Mouse (Mus musculus) liver, embryonic 11.5 days (tissue): ENCODE results near the gene Tas2r126. TPM values are rescaled to one million over a fixed set of nuclear protein-coding genes. Genes with fewer than 3 reads are reported as not detected.

Experiments
- ATAC-seq: fragments of 200-750 bp; cut with Nextera tagmentation; replicated peaks from 2 replicates; pipeline ENCODE4 v1.8.0; 2017; ENCODE audit warnings: moderate number of reproducible peaks, mild to moderate bottlenecking, moderate TSS enrichment, moderate library complexity; ENCODE audit not compliant: low FRiP score
- DNase-seq: peaks from one replicate; pipeline ENCODE4 v3.0.0-alpha.2; 2017; ENCODE audit warnings: low spot score
- H3K27ac ChIP-seq: fragments of 300-500 bp; sonication (generic); 2 replicates; pipeline ENCODE4 v1.5.1; 2014; ENCODE audit warnings: mild to moderate bottlenecking, low read depth, low read length, control low read depth
- H3K27me3 ChIP-seq: fragments of 300-500 bp; sonication (generic); replicated peaks from 2 replicates; pipeline ENCODE4 v1.6.1; 2014; ENCODE audit warnings: low read length, mixed read lengths; ENCODE audit not compliant: control insufficient read depth, insufficient read depth
- H3K36me3 ChIP-seq: fragments of 300-500 bp; sonication (generic); 2 replicates; pipeline ENCODE4 v1.6.1; 2014; ENCODE audit warnings: mild to moderate bottlenecking, low read length, moderate library complexity, mixed read lengths; ENCODE audit not compliant: control insufficient read depth, insufficient read depth
- H3K4me1 ChIP-seq: fragments of 300-500 bp; sonication (generic); replicated peaks from 2 replicates; pipeline ENCODE4 v1.6.1; 2014; ENCODE audit warnings: low read length, mixed read lengths; ENCODE audit not compliant: control insufficient read depth, insufficient read depth
- H3K4me2 ChIP-seq: fragments of 300-500 bp; sonication (generic); 2 replicates; pipeline ENCODE4 v1.6.1; 2014; ENCODE audit warnings: mild to moderate bottlenecking, control low read depth, moderate library complexity
- H3K4me3 ChIP-seq: fragments of 300-500 bp; sonication (generic); 2 replicates; pipeline ENCODE4 v1.5.1; 2014; ENCODE audit warnings: low read depth, low read length, control low read depth
- H3K9ac ChIP-seq: fragments of 300-500 bp; sonication (generic); 2 replicates; pipeline ENCODE4 v1.6.1; 2014; ENCODE audit warnings: low read depth, low read length, control low read depth
- H3K9me3 ChIP-seq: fragments of 300-500 bp; sonication (generic); 2 replicates; pipeline ENCODE4 v1.6.1; 2016; ENCODE audit warnings: low read length, inconsistent platforms, mixed read lengths; ENCODE audit not compliant: control insufficient read depth
- WGBS: fragments of 180-500 bp; shearing (Covaris S2); extraction: QIAGEN DNeasy Blood & Tissue Kit; methylation state at CpG from one replicate; pipeline ENCODE4 v1.1.7; 2014; 5-methylcytosine and 5-hydroxymethylcytosine counted together
- polyA plus RNA-seq: library from polyadenylated mRNA; unstranded; fragments of >200 nt; fragmentation: Nextera tagmentation; extraction: Ambion mirVana; gene quantifications from 2 replicates; pipeline ENCODE4 v1.2.1, GENCODE M21; 2014

Gene Tas2r126
- polyA plus RNA-seq, 1 experiment from 2014 or later = not detected

GRCm38 (mm10) chr6:42405134-42405533 is 29.2 kb upstream of the Tas2r126 start, which contains the start of gene Tas2r135:
TSS of gene Tas2r135 (plus strand) at chr6:42405434.
- 77% methylated on average over 2 of the region's 2 CpGs for WGBS
- ATAC-seq = no peak
- Histone ChIP-seq H3K4me1 (no peaks in the 10 kb centered on the region), H3K27ac (no peak within 1 kb of the TSS), H3K27me3 (no peaks in the 10 kb centered on the region), H3K4me2 (no peak within 1 kb of the TSS), H3K4me3 (no peak within 1 kb of the TSS), H3K9me3 (no peaks in the 10 kb centered on the region), H3K9ac (no peak within 1 kb of the TSS), H3K36me3 (no peaks in the 10 kb centered on the region)
- DNase-seq = no peak

- Histone ChIP-seq H3K36me3 (no peaks in the 10 kb centered on the region), H3K4me2 (no peak overlapping the region), H3K9ac (no peak overlapping the region), H3K9me3 (no peaks in the 10 kb centered on the region), H3K4me1 (no peaks in the 10 kb centered on the region), H3K27me3 (no peaks in the 10 kb centered on the region), H3K27ac (no peak overlapping the region), H3K4me3 (no peak overlapping the region)
- ATAC-seq (no peak), DNase-seq (no peak)
- WGBS = 86% methylated on average over 2 of the region's 2 CpGs
Observed at GRCm38 (mm10) chr6:42419443-42419842, 14.9 kb upstream of the Tas2r126 start.

- Histone ChIP-seq H3K4me3 (no peak overlapping the region), H3K27me3 (no peaks in the 10 kb centered on the region), H3K9ac (no peak overlapping the region), H3K9me3 (no peaks in the 10 kb centered on the region), H3K4me2 (no peak overlapping the region), H3K27ac (no peak overlapping the region), H3K4me1 (no peaks in the 10 kb centered on the region), H3K36me3 (no peaks in the 10 kb centered on the region)
- no peak for DNase-seq
- 59% methylated on average over 2 of the region's 2 CpGs for WGBS
- no peak for ATAC-seq
Observed at GRCm38 (mm10) chr6:42421439-42421838, 12.9 kb upstream of the Tas2r126 start.

GRCm38 (mm10) chr6:42424472-42424871 is 9.9 kb upstream of the Tas2r126 start:
- WGBS = 85% methylated on average over 3 of the region's 3 CpGs
- no peak for DNase-seq
- Histone ChIP-seq H3K9me3 (no peaks in the 10 kb centered on the region), H3K9ac (no peak overlapping the region), H3K4me3 (no peak overlapping the region), H3K27ac (no peak overlapping the region), H3K27me3 (no peaks in the 10 kb centered on the region), H3K36me3 (no peaks in the 10 kb centered on the region), H3K4me1 (no peaks in the 10 kb centered on the region), H3K4me2 (no peak overlapping the region)
- no peak for ATAC-seq

GRCm38 (mm10) chr6:42426337-42426736 is 8.0 kb upstream of the Tas2r126 start:
- Histone ChIP-seq H3K9me3 (no peaks in the 10 kb centered on the region), H3K36me3 (no peaks in the 10 kb centered on the region), H3K9ac (no peak overlapping the region), H3K27ac (no peak overlapping the region), H3K4me3 (no peak overlapping the region), H3K27me3 (no peaks in the 10 kb centered on the region), H3K4me2 (no peak overlapping the region), H3K4me1 (no peaks in the 10 kb centered on the region)
- DNase-seq = no peak
- WGBS = 81% methylated on average over 4 of the region's 4 CpGs
- no peak for ATAC-seq

- H3K9ac ChIP-seq = no peak overlapping the region
- no peaks in the 10 kb centered on the region for H3K27me3 ChIP-seq
- no peaks in the 10 kb centered on the region for H3K4me1 ChIP-seq
- DNase-seq (no peak), ATAC-seq (no peak)
- no peak overlapping the region for H3K4me2 ChIP-seq
- no peaks in the 10 kb centered on the region for H3K9me3 ChIP-seq
- WGBS = 59% methylated on average over 2 of the region's 2 CpGs
- H3K4me3 ChIP-seq = no peak overlapping the region
- no peak overlapping the region for H3K27ac ChIP-seq
- no peaks in the 10 kb centered on the region for H3K36me3 ChIP-seq
Observed at GRCm38 (mm10) chr6:42433554-42433953, 781 bp upstream of the Tas2r126 start.

GRCm38 (mm10) chr6:42435490-42435889 is 1.2 kb downstream of the Tas2r126 start:
- ATAC-seq (no peak), DNase-seq (no peak)
- H3K9me3 ChIP-seq = no peaks in the 10 kb centered on the region
- no peaks in the 10 kb centered on the region for H3K4me1 ChIP-seq
- no peak overlapping the region for H3K9ac ChIP-seq
- no peak overlapping the region for H3K27ac ChIP-seq
- H3K4me3 ChIP-seq = no peak overlapping the region
- H3K4me2 ChIP-seq = no peak overlapping the region
- no peaks in the 10 kb centered on the region for H3K27me3 ChIP-seq
- 60% methylated on average over 2 of the region's 2 CpGs for WGBS
- H3K36me3 ChIP-seq = no peaks in the 10 kb centered on the region

- no peak overlapping the region for H3K4me3 ChIP-seq
- no peaks in the 10 kb centered on the region for H3K4me1 ChIP-seq
- 54% methylated on average over 2 of the region's 2 CpGs for WGBS
- H3K9me3 ChIP-seq = no peaks in the 10 kb centered on the region
- H3K36me3 ChIP-seq = no peaks in the 10 kb centered on the region
- no peak overlapping the region for H3K4me2 ChIP-seq
- no peak overlapping the region for H3K9ac ChIP-seq
- H3K27me3 ChIP-seq = no peaks in the 10 kb centered on the region
- H3K27ac ChIP-seq = no peak overlapping the region
- ATAC-seq = no peak
- DNase-seq = no peak
Observed at GRCm38 (mm10) chr6:42441395-42441794, 7.1 kb downstream of the Tas2r126 start.

- 63% methylated on average over 2 of the region's 2 CpGs for WGBS
- ATAC-seq (no peak), DNase-seq (no peak)
- no peaks in the 10 kb centered on the region for H3K36me3 ChIP-seq
- H3K4me2 ChIP-seq = no peak overlapping the region
- no peaks in the 10 kb centered on the region for H3K27me3 ChIP-seq
- no peak overlapping the region for H3K27ac ChIP-seq
- H3K4me3 ChIP-seq = no peak overlapping the region
- no peaks in the 10 kb centered on the region for H3K4me1 ChIP-seq
- H3K9me3 ChIP-seq = no peaks in the 10 kb centered on the region
- no peak overlapping the region for H3K9ac ChIP-seq
Observed at GRCm38 (mm10) chr6:42444491-42444890, 10.2 kb downstream of the Tas2r126 start.
